Mouse (Mus musculus) midbrain, postnatal 0 days (tissue): ENCODE data around the gene Gm20388. TPM values are rescaled to one million over a fixed set of nuclear protein-coding genes. Genes with fewer than 3 reads are reported as not detected.

Experiments
- ATAC-seq: fragments of 200-750 bp; cut with Nextera tagmentation; 2 replicates; pipeline ENCODE4 v1.8.0; 2017; ENCODE audit warnings: moderate number of reproducible peaks, mild to moderate bottlenecking, moderate TSS enrichment, moderate library complexity; ENCODE audit not compliant: low FRiP score
- DNase-seq: peaks from one replicate; pipeline ENCODE4 v3.0.0-alpha.2; 2015; ENCODE audit warnings: low spot score
- H3K27ac ChIP-seq: fragments of 300-500 bp; sonication (generic); 2 replicates; pipeline ENCODE4 v1.5.1; 2014; ENCODE audit warnings: low read depth, mild to moderate bottlenecking, low read length, mixed read lengths
- H3K27me3 ChIP-seq: fragments of 300-500 bp; sonication (generic); 2 replicates; pipeline ENCODE4 v1.6.1; 2014; ENCODE audit warnings: low read length, control low read depth, mixed read lengths; ENCODE audit not compliant: insufficient read depth
- H3K36me3 ChIP-seq: fragments of 300-500 bp; sonication (generic); 2 replicates; pipeline ENCODE4 v1.6.1; 2014; ENCODE audit warnings: low read length, control low read depth, mixed read lengths; ENCODE audit not compliant: insufficient read depth
- H3K4me1 ChIP-seq: fragments of 300-500 bp; sonication (generic); 2 replicates; pipeline ENCODE4 v1.6.1; 2014; ENCODE audit warnings: mild to moderate bottlenecking, control low read depth, antibody characterized with exemption, low read length, mixed read lengths; ENCODE audit not compliant: insufficient read depth
- H3K4me2 ChIP-seq: fragments of 300-500 bp; sonication (generic); 2 replicates; pipeline ENCODE4 v1.6.1; 2014; ENCODE audit warnings: low read depth, mild to moderate bottlenecking, low read length, mixed read lengths; ENCODE audit not compliant: poor library complexity, severe bottlenecking
- H3K4me3 ChIP-seq: fragments of 300-500 bp; sonication (generic); 2 replicates; pipeline ENCODE4 v1.5.1; 2014; ENCODE audit warnings: low read depth, mild to moderate bottlenecking, low read length, moderate library complexity
- H3K9ac ChIP-seq: fragments of 300-500 bp; sonication (generic); replicated peaks from 2 replicates; pipeline ENCODE4 v1.6.1; 2014; ENCODE audit warnings: mild to moderate bottlenecking, low read length, moderate library complexity, mixed read lengths; ENCODE audit not compliant: poor library complexity, severe bottlenecking
- H3K9me3 ChIP-seq: fragments of 300-500 bp; sonication (generic); 2 replicates; pipeline ENCODE4 v1.6.1; 2016; ENCODE audit warnings: low read length, control low read depth
- CTCF ChIP-seq: IDR thresholded peaks from 2 replicates; pipeline ENCODE4 v1.5.1; 2016; ENCODE audit warnings: antibody characterized with exemption, mild to moderate bottlenecking
- WGBS: fragments of 180-500 bp; shearing (Covaris S2); extraction: QIAGEN DNeasy Blood & Tissue Kit; methylation state at CpG from one replicate; pipeline ENCODE4 v1.1.7; 2014; 5-methylcytosine and 5-hydroxymethylcytosine counted together
- polyA plus RNA-seq: library from polyadenylated mRNA; unstranded; fragments of >200 nt; fragmentation: Nextera tagmentation; extraction: Ambion mirVana; gene quantifications from 2 replicates; pipeline ENCODE4 v1.2.1, GENCODE M21; 2015
- total RNA-seq: library from RNA; depleted of rRNA; stranded (reverse); fragments of >200 nt; gene quantifications from 2 replicates; pipeline ENCODE4 v1.2.3, GENCODE M21; 2014

The Gm20388 gene
- total and polyA plus RNA-seq, 2 experiments from 2014 or later: 74.2 TPM; not detected in 1

- ATAC-seq: no peak
- no peaks in the 10 kb centered on the region for H3K9me3 ChIP-seq
- no peak overlapping the region for H3K4me3 ChIP-seq
- WGBS: 71% methylated on average over 3 of the region's 3 CpGs
- no peak for DNase-seq
- no peak for TF ChIP-seq CTCF
- peaks cover 3% of the 10 kb centered on the region; the same call in 1 of the 2 replicates for H3K36me3 ChIP-seq
- no peak overlapping the region for H3K4me2 ChIP-seq
- H3K4me1 ChIP-seq: peaks cover 3% of the 10 kb centered on the region; the same call in 1 of the 2 replicates
- H3K27ac ChIP-seq: no peak overlapping the region
- no peaks in the 10 kb centered on the region for H3K27me3 ChIP-seq
- H3K9ac ChIP-seq: no peak overlapping the region
Measured at GRCm38 (mm10) chr8:121953821-121954545, 2043.3 kb downstream of the Gm20388 start.

- ATAC-seq (no peak), DNase-seq (no peak)
- Histone ChIP-seq H3K4me1 (peaks cover 3% of the 10 kb centered on the region; the same call in 1 of the 2 replicates), H3K9me3 (no peaks in the 10 kb centered on the region), H3K9ac (no peak overlapping the region), H3K27me3 (no peaks in the 10 kb centered on the region), H3K27ac (no peak overlapping the region), H3K4me2 (no peak overlapping the region), H3K36me3 (peaks cover 3% of the 10 kb centered on the region; the same call in 1 of the 2 replicates), H3K4me3 (no peak overlapping the region)
- 88% methylated on average over 10 of the region's 10 CpGs for WGBS
- no peak for TF ChIP-seq CTCF
Measured at GRCm38 (mm10) chr8:121954981-121955555, 2044.4 kb downstream of the Gm20388 start.

- H3K27ac ChIP-seq: no peak overlapping the region
- no peak overlapping the region for H3K4me3 ChIP-seq
- 87% methylated on average over 1 of the region's 1 CpGs for WGBS
- peaks cover 3% of the 10 kb centered on the region; the same call in 1 of the 2 replicates for H3K4me1 ChIP-seq
- H3K9ac ChIP-seq: no peak overlapping the region
- DNase-seq (no peak), ATAC-seq (no peak)
- H3K4me2 ChIP-seq: no peak overlapping the region
- no peaks in the 10 kb centered on the region for H3K27me3 ChIP-seq
- no peak for TF ChIP-seq CTCF
- no peaks in the 10 kb centered on the region for H3K9me3 ChIP-seq
- peaks cover 3% of the 10 kb centered on the region; the same call in 1 of the 2 replicates for H3K36me3 ChIP-seq
Measured at GRCm38 (mm10) chr8:121955825-121956500, 2045.3 kb downstream of the Gm20388 start.

GRCm38 (mm10) chr8:121958395-121958794 is 2047.8 kb downstream of the Gm20388 start:
- Histone ChIP-seq H3K4me3 (no peak overlapping the region), H3K27ac (no peak overlapping the region), H3K9ac (no peak overlapping the region), H3K4me2 (no peak overlapping the region), H3K27me3 (no peaks in the 10 kb centered on the region), H3K36me3 (peaks cover 3% of the 10 kb centered on the region; the same call in 1 of the 2 replicates), H3K9me3 (no peaks in the 10 kb centered on the region), H3K4me1 (no peaks in the 10 kb centered on the region)
- ATAC-seq (no peak), DNase-seq (no peak)
- 91% methylated on average over 1 of the region's 1 CpGs for WGBS
- no peak for TF ChIP-seq CTCF

GRCm38 (mm10) chr8:121962892-121963291 is 2052.3 kb downstream of the Gm20388 start:
- WGBS: 84% methylated on average over 3 of the region's 3 CpGs
- H3K27me3 ChIP-seq: no peaks in the 10 kb centered on the region
- H3K9ac ChIP-seq: no peak overlapping the region
- H3K9me3 ChIP-seq: no peaks in the 10 kb centered on the region
- no peak overlapping the region for H3K4me2 ChIP-seq
- TF ChIP-seq CTCF: no peak
- DNase-seq: no peak
- ATAC-seq: no peak
- H3K27ac ChIP-seq: no peak overlapping the region
- H3K36me3 ChIP-seq: no peaks in the 10 kb centered on the region
- H3K4me3 ChIP-seq: no peak overlapping the region
- no peaks in the 10 kb centered on the region for H3K4me1 ChIP-seq
